Mouse (Mus musculus) CD8-positive naive resting alpha-beta T cell, adult 2 months (primary cell): ENCODE data around the gene Hist1h3d.
"Not testable (repeated sequence)": the region's sequence is repeated elsewhere in the genome, so short reads cannot be mapped to it uniquely, and the experiment has no call there.

ENCODE experiments used
- DNase-seq, 2 experiments: peaks; one replicate each; pipeline ENCODE4 v3.0.0; 2022; ENCODE audit warnings: low read depth in 2 of 2, low spot score in 2 of 2

The Hist1h3d gene

DNA sequence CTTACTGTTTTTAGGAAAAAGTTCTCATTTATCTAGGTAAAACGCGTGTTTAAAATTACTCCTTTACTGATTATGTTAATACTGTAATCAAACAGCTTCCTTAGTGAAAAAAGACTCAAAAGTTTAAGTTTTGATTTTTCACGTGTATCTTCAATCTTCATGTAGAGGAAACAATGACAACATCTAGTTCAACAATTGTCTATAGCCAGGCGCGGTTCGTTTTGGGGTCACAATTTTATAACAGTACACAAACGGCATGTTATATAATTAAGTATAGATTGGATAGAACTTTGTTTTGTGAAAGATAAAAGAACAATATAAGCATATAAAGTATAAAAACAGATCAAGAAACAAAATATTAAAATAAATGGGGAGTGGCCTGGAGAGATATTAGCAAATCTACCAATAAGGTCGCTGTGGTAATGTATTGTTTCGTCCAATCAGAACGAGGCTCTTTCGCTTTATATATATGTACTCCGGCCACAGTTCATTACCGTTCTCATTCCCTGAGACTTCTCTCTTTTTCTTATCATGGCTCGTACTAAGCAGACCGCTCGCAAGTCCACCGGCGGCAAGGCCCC is at the start of gene Hist1h3d:
Hist1h3d (plus strand) TSS at position 493 of the 581 bp plus-strand sequence.
- DNase-seq, result no peak

DNA sequence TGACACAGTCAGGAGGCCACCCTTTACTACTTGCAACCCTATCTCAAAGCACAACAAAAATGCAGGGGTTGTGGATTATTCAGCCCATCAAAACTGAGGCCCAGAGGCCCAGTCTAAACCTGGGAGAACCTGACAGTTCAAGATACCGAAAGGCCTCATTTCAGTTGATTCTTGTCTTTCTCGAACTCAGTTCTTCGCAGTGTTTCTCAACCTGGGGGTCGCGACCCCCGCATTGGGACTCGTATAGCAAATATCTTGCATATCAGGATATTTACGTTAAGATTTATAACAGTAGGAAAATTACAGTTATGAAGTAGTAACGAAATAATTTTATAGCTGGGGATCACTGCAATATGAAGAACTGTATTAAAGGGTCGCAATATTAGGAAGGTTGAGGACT is 49.7 kb upstream of the Hist1h3d start:
- no peak for DNase-seq

DNA sequence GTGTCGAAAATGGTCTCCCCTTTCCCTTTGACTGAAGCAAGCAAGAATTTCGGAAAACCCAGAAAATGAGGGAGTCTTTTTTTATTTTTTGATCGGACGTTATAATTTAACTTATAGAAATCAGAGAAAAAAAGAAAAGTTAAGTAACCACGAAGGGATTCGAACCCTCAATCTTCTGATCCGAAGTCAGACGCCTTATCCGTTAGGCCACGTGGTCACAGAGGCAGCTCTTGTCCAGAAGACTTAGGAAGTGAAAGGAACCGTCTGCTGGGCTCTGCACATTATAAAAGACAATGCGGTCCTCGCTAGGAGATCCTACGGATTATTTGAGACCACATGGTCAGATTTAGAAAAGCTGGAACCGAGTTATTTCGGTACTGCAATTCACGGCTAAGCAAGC is 49.3 kb upstream of the Hist1h3d start:
- peak; percentile 91 to 92 for DNase-seq

DNA sequence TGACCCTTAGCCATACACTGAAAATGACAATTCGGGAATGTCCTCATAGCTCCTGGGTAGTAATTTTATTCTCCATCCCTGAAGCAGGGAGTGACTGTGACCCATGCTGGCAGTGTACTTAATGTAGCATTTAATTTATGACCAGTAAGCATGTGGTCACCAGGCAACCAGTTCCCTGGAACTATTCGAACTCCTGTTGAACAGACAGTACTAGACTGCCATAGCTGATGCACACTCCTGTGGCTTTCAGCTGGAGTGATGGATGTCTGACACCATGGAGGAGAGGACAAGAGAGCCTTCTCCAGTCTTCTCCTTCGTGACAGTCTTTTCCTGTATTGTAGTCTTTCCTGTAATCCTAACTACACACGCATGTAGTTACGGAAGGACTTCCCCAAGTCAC is 46.6 kb upstream of the Hist1h3d start:
- no peak for DNase-seq

DNA sequence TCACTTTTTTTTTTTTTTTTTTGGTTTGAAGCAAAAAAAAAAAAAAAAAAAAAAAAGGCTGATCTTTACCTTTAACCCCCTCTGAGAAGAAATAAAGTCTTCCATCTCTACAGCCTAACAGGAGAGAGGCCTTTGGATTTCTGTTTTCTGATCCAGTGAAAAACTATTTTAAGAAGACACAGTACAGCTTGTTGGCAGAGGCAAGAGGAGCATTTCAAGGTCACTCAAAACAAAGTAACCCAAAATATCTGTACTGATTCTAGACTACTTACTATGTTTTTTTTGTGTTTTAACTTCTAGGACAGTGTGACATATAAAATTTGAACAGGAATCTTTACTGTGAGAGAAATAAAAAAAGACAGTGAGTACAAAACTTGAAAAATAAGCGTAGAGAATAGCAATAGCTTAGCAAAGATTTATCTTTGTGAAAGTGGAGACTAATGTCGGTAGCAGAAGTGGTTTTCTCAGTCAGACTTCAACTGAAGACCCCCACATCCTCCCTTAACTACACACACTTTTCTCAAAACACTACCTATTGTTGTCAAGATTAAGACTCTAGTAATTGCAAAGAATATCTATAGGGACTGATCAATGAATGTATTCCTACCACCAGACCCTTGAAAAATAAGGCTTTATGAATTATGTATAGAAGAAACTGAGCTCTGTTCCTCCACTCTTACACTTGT is 45.9 kb upstream of the Hist1h3d start:
- no peak for DNase-seq

DNA sequence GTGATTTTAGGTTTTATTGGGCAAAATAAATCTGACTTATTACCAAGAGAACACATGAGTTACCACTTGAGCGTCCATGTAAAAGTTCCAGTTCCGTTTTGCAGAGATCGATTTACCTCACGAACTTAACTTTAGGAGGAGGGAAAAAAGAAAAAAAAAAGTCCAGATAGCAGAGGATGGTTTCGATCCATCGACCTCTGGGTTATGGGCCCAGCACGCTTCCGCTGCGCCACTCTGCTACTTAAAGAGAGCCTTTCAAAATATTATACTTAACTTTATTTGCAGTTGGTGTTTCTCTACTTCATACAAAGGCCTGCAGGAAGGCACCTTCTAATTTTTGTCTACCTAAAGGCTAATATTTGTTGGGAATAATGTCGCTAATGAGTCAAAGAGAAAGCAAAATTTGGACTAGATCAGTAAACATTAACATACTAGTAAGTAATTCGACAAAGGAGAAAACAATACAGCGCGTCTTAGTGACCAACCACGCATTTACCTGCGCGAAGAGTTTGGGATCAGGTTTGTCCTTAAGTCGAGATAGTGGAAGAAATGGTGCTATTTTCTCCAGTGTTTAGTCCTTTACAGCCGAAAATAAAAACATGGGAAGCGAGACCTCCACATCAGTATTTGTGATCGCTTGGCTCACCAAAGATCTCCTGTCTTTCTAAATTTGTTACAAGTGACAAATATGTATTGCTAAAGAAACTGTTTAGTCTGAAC is 45.2 kb upstream of the Hist1h3d start:
- DNase-seq, result peak; percentile 82 to 85

DNA sequence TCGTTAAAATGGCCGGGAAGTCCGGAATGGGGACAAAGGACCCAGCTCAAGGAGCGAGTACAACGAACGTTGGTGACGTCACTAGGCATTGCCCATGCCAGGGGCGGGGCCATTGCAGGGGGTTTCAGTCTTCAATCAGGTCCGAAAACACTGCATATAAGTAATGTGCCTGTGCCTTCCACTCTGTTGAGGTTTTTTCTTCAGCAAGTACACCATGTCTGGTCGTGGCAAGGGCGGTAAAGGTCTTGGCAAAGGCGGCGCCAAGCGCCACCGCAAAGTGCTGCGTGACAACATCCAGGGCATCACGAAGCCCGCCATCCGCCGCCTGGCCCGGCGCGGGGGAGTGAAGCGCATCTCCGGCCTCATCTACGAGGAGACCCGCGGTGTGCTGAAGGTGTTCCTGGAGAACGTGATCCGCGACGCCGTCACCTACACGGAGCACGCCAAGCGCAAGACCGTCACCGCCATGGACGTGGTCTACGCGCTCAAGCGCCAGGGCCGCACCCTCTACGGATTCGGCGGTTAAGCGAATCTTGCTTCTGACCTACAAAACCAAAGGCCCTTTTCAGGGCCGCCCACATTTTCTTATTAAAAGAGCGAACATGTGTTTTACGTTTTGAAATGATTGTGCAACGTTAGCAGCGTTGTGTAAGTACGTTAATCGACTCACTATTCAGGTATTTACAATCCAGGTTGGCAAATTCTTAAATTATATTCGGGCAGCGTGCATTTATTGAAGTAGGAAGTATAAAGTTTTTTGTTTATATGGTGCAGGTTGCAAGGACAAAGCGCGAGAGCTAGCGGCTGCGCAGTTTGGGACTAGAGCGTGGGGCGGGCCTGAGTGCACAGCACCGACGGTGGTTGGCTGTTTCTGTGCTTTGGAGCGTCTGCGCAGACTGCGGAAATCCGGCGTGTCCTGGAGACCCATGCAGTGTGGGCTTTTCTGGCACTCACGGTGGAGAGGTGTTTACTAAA is 44.4 kb upstream of the Hist1h3d start, which contains the start of gene Hist1h4h:
Hist1h4h (plus strand) TSS at position 150 of the 975 bp plus-strand sequence.
- peak; percentile 91 to 95 for DNase-seq

DNA sequence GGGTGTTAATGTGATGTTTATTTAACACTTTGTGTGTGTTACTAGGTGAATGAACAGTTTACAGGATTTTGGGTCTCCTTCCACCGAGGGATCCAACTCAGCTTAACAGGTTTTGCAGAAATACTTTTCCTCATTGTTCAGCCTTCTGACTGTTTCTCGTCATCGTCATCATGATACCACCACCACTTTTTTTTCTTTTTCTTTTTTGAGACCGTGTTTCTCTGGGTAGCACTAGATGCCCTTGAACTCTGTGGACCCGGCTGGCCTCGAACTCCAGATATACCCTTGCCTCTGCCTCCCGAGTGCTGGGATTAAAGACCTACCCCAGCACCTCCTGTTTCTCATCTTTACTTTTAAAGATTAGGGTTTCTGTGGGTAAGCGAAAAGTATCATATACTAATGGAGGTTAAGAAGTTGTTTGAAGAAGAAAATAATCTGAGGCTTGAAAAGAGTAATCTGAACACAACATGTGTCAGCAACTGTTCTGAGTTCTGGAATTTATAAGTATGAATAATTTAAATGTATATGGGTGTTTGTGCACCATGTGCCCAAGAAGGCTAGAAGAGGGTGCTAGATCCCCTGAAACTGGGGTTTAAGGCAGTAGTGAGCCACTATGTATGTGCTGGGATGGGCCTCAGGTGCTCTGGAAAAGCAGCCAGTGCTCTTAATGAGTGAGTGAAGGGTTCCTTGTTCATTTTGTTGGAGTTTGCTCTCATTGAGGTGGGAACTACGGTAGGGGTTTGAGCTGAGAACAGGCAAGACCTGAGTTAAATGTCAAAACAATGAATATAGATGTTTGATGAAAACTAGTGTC is 43.1 kb upstream of the Hist1h3d start:
- no peak for DNase-seq

DNA sequence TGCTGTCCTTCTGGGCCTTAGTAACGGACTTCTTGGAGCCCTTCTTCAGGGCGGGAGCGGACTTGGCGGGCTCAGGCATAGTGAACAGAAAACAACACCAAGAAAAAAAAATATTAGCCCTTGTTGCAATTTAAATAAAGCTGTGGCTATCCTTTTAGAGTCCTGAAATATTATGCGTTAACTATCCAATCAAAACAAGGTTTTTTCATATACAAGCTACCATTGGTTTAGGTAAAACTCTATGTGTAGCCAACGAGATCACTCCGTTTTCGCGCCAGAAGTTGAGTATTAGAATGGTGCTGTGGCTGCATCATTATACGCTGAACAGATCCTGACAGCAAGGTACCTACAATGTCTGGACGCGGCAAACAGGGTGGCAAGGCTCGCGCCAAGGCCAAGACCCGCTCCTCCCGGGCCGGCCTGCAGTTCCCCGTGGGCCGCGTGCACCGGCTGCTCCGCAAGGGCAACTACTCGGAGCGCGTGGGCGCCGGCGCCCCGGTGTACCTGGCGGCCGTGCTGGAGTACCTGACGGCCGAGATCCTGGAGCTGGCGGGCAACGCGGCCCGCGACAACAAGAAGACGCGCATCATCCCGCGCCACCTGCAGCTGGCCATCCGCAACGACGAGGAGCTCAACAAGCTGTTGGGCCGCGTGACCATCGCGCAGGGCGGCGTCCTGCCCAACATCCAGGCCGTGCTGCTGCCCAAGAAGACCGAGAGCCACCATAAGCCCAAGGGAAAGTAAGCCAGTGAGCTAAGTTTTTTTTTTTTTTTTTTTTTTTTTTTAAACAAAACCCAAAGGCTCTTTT is 41.8 kb upstream of the Hist1h3d start, which contains the start of gene Hist1h2af:
Hist1h2af (plus strand) TSS at position 347 of the 808 bp plus-strand sequence.
- DNase-seq, result not testable (repeated sequence)

DNA sequence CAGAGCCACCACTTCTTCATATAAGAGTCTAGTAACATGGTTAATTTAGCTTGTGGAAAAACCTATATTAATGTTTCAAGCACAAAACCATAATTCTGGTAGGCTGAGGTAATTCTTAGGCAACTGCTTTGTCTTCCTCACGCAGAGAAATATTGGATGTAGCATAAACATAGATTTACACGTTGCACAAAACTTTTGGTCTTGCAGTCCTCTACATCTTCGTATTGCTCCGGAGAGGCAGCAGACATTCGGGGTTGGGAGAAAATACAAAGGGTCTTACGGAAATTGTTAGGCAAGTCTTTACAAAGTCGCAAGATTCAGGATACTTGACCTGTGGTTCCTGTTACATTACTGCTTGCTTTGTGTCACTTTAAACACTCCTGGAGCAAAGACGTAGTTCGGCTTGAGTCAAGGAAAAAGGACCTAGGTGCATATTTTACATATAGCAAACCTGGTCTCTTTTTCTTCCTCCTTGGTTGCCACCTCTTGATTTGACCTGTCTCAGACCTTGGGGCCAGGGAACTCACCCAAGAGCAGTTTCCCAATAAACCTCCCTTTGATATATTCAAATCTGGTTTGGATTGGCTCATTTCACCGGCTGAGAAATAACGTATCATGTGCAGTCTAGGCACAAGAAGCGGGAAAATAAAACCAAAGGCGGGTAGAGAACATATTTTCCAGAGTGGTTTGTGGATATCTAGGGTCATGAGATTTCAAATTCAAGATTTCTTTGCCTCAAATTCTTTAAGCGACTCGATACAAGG is 41.0 kb upstream of the Hist1h3d start:
- DNase-seq, result no peak

DNA sequence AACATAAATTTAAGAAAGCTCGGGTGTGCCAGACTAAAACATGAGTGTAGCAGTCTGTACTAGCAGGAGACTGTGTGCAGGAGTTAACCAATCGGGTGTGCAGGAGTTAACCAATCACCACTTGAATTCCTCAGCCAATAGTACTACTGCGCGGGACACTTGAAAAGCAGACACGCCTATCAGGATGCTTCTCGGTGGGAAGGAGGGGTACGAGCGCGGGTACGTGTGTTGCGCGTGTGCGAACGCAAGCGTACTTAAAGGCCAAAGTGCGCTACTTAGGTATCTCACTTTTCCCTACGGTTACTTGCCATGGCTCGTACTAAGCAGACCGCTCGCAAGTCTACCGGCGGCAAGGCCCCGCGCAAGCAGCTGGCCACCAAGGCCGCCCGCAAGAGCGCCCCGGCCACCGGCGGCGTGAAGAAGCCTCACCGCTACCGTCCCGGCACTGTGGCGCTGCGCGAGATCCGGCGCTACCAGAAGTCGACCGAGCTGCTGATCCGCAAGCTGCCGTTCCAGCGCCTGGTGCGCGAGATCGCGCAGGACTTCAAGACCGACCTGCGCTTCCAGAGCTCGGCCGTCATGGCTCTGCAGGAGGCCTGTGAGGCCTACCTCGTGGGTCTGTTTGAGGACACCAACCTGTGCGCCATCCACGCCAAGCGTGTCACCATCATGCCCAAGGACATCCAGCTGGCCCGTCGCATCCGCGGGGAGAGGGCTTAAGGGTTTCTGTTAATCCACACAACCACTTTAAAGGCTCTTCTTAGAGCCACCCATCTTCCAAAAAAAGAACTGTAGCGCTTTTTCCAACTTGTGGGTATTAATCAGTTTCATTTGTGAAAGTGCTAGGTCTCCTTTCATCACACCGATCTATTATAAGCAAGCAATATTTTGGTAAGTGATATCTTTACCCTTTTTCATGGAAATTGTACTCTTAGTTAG is 40.2 kb upstream of the Hist1h3d start, which contains the start of gene Hist1h3g:
Hist1h3g (plus strand) TSS at position 286 of the 939 bp plus-strand sequence.
- peak; percentile 65 to 81 for DNase-seq

DNA sequence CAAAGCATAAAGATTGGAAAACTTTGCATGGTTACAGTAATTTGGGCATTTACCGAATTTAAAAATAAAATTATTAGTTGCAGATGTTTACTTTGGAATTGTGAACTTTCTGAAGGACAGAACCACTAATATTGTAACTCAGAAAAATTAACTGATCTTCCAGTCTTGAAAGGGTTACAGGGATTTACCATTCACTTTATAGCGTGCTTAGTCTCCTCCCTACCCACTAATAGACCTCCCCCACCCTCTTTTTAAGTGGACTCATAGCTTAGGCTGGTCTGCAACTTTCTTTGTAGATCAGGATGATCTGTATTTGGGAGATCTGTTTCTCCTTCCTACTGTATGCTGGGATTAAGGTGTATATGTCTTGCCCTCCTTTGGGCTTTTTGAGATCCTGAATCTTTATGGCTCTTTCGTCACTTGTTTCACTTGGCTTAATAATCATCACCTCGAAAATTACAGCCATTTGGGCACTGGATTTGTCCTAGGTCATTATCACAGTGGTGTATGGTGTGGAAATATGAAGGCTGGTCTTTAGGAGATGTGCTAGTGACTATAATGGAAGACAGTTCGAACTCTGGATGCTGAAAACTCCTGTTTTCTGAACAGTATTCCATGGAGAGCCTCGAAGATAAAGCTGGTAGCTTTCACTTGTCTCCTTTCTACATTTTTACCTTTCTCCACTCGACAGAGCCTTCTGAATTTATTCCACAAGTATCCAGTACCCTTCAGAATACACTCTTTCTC is 39.3 kb upstream of the Hist1h3d start:
- no peak for DNase-seq

DNA sequence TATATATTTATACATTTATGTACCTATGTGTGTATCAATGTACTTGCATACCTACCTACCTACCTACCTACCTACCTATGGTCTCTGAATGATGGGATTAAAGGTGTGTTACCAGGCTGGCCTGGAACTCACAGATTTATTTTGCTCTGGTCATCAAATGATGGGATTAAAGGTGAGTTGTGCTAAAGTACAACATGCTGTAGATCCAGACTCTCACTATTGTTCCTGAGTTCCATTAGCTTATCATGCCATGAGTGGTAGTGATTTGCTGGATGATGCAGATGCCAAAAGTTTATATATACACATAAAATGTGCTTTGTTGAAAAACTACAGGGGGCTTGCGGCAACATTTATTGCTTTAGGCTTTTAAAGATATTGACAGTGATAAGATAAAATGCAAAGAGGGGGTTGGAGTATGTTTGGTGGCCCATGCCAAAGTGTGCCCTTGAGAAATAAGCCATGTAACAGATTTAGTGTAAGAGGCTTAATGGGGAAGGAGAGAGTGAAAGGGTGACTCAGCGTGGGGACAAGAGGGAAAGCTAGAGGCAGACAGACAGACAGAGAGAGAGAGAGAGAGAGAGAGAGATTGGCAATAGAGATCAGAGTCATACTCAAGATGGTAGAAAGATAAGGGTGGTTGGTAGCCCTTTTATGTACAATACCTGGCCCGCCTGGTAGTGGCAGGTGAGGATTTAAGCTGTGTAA is 38.4 kb upstream of the Hist1h3d start:
- no peak for DNase-seq

DNA sequence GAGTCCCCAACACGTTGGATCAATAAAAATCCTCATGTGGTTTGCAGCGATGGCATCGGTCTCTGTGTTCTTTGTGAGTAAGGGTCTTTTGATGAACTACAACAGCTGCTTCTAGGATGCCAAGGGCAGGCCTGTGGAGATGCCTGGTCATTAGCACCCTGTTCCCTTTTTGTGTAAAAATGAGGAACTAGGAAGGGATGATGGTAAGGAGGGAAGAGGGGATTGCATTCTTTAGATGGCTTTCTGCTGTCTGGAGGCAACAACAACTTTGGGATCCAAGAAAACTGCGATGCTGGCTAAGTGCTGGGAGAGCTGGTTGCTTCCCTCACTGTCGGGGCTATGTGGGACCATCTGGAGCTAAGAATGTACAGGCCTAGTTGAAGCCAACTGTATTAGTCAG is 37.3 kb upstream of the Hist1h3d start:
- DNase-seq, result no peak

DNA sequence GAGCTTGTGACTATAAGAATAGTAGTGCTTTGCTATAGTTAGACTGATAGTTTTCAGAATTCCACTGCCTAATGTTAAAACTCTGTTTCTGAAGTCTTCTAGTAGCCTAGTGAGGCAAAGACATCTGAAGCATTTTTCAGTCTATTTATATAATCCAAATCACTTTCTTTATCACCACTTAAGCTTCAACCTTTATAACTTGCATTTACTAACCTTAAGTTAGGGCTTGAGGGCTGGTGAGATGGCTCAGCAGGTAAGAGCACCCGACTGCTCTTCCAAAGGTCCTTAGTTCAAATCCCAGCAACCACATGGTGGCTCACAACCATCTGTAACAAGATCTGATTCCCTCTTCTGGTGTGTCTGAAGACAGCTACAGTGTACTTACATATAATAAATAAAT is 35.7 kb upstream of the Hist1h3d start:
- DNase-seq, result not testable (repeated sequence)

DNA sequence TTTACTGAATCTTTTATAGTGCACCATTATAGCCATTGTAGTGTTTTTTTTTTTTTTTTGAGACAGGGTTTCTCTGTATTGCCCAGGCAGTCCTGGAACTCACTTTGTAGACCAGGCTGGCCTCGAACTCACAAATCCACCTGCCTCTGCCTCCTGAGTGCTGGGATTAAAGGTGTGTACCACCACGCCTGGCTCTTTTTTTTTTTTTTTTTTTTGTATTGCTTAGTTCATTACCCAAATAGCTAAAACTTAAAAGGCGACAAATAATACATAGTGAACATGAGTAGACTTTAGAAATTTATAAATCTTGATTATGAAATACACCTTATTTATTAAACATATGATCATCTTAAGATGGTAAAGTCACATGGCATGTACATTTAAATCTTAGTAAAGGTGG is 34.1 kb upstream of the Hist1h3d start:
- DNase-seq, result no peak
